Mouse (Mus musculus): ENCODE data around the gene Smg9. TPM values are rescaled to one million over a fixed set of nuclear protein-coding genes. Genes with fewer than 3 reads are reported as not detected.
"Not testable (repeated sequence)": the region's sequence is repeated elsewhere in the genome, so short reads cannot be mapped to it uniquely, and the experiment has no call there.

Gene Smg9
- total RNA-seq, 2 experiments from 2014 or later, result 9.2 to 9.5 TPM

DNA sequence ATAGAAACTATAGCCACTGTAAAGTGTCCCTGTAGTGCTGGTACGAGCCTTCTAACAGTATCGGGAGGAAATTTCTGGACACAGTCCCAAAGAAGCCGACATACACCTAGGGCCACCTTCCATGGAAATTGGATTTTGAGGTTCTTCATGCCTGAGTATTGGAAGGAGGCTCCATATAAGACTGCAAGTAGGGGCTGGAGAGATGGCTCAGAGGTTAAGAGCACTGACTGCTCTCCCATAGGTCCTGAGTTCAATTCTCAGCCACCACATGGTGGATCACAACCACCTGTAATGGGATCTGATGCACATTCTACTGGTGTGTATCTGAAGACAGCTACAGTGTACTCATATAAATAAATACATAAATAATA is 648 bp downstream of the Smg9 start:
- no peak for DNase-seq
- intact Hi-C loops (cut with DNase I; ENCODE audit: low total_unique reads), result no loop called here

DNA sequence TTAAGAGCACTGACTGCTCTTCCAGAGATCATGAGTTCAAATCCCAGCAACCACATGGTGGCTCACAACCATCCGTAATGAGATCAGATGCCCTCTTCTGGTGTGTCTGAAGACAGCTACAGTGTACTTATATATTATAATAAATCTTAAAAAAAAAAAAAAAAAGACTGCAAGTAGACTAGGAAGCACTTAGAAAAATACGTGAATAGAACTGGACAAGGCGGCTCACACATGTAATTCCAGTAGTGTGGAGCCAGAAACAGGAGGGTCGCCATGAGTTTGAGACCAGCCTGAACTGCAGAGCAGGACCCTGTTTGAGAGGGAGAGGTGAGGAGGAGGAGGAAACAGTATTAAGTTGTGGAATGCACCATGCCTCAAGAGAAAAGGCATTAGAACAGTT is 1.1 kb downstream of the Smg9 start:
- DNase-seq; intact Hi-C loops (cut with DNase I; ENCODE audit: low total_unique reads): not testable (repeated sequence)

DNA sequence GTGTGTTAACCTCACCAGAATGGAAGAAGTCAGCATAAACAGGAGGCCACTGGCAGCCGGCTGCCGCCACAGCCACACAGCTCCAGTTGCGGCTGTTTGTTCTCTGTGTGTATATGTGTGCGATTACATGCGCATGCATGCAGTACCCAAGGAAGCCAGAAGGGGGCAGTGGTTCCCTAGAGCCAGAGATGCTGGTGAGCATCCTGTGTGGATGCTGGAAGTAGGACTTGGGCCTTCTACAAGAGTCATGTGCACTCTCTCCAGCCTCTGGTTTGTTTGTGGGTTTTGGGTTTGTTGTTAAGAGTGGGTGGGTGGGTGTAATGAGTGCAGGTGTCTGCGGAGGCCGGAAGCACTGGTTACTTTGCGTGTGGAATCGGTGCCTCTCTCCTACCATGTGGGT is 3.4 kb downstream of the Smg9 start:
- intact Hi-C loops (cut with DNase I; ENCODE audit: low total_unique reads), result no loop called here
- no peak for DNase-seq

DNA sequence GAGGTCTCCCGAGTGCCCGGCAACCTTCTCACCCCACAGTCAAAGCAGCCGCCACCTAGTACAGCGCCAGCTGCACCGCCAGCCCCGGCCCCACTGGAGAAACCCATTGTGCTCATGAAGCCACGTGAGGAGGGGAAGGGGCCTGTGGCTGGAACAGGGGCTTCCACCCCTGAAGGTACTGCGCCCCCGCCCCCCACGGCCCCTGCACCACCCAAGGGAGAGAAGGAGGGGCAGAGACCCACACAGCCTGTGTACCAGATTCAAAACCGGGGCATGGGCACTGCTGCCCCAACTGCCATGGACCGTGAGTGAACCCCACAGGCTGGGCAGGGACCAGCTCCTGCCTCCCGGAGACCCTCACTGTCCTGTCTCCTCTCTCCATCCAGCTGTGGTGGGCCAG is 6.2 kb downstream of the Smg9 start:
- no peak for DNase-seq
- intact Hi-C loops (cut with DNase I; ENCODE audit: low total_unique reads), result loop anchor here (5.0 kb wide), 1 partner anchor 38 kb away; no protein-coding TSS in a partner anchor

DNA sequence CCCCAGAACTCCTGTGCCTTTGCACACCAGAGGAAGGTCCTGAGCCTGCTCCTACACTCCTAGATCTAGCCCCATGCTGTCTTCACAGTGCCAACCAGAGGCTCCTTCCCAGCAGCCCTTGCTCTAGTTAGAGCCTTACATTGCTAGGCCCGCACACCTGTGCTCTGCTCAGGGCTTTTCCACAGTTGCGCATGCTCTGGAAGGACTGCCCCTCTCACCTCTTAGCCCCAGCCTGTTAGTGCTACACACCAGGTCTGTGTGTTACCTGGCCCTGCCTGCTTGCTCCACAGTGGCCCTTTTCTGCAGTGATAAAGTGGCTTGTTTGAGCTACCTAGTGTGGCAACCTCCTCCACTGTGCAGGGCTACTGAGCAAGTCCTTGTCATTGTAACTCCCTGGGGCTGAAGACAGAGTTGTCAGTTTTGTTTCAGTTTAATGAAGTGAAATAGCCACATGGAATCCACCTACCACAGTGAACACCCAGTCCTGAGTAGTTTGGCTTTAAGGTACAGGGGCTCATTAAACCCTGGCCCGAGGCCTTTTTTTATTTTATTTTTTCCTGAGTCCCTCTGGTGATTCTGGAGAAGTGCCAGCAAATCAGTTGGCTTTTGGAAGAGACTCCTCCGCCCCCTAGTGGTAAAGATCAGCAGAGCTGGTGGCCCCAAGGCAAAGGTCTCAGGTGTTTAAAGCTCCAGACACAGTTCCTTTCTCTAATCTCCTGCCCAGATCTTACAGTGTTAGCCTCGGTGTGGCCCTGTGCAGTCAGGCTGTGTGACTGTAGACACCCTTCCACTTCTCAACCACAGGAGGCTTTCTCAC is 7.3 kb downstream of the Smg9 start:
- peak; percentile 55 for DNase-seq
- intact Hi-C loops (cut with DNase I; ENCODE audit: low total_unique reads), result loop anchor here (5.0 kb wide), 1 partner anchor 39 kb away; no protein-coding TSS in a partner anchor

DNA sequence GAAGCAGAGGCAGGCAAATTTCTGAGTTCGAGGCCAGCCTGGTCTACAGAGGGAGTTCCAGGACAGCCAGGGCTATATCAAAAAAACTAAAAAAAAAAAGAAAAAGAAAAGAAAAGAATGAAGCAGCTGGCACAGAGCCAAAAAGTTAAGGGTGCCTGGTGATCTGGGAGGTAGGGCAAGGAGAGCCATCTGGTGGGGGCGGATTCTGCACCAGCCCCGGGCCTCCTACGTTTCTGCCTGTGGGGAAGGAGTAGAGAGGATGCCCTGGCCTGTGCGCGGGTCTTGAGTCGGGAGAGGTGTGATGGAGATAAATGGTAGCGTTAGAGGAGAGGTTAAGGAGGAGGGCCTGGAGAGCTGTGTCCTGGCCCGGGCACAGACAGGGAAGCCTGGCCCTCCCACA is 8.8 kb downstream of the Smg9 start:
- intact Hi-C loops (cut with DNase I; ENCODE audit: low total_unique reads), result loop anchor here (5.0 kb wide), 1 partner anchor 41 kb away; no protein-coding TSS in a partner anchor
- no peak for DNase-seq

DNA sequence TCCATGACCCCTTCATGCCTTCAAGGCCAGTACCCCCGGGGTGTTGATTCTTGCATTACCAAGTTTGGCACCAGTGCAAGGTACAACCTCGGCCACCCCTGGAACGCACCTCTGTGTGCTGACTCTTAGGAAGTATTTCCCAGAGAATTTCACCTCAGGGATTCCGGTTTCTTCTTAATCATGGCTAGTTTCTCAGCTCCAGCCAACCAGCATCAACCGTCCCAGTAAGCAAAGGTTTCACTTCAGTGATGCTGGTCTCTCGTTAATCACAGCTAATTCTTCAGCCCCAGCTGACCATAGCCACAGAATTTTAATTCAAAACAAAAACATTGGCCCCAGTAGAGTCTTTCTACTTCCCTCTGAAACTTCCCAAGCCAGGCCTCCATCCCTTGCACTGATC is 10.7 kb downstream of the Smg9 start:
- intact Hi-C loops (cut with DNase I; ENCODE audit: low total_unique reads), result no loop called here

DNA sequence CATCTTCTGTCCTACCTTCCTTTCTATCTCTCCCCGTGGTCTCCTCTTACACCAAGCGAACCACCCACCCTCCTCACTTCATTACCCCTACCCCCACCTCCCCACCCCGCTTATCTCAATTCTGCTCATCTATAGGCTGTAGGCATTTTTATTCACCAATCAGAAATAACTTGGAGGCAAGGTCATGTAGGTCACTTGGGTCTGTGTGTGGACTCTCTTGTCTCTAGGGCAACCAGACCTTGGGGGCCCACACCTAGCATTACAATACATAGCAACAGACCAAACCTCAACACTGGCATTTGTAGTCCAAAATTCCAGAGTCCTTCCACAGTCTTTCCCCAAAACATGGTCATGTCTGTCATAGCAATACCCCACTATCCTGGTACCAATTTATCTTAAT is 11.4 kb downstream of the Smg9 start:
- DNase-seq, result no peak
- intact Hi-C loops (cut with DNase I; ENCODE audit: low total_unique reads), result no loop called here

More for the DNA sequence above, 10.7 kb downstream of the Smg9 start:
- DNase-seq, result no peak

DNA sequence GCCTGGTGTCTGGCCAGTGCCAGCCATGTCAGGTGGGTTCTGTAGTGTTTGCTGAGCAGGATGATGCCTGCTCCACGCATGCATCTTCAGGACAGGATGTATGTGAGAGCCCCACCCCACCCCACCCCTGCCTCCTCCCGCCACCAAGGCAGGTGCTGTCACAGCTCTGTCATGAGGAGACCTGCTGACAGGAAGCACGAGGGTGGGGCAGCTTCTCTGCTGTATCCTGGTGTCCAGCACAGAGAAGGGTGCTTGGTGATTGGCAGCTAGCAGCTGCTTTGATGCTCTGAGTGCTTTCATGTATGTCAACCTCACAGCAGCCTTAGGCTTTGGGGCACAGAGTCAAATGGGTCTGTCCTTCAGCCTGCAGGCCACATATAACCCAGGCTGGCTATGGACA is 14.2 kb downstream of the Smg9 start:
- no peak for DNase-seq
- intact Hi-C loops (cut with DNase I; ENCODE audit: low total_unique reads), result no loop called here

DNA sequence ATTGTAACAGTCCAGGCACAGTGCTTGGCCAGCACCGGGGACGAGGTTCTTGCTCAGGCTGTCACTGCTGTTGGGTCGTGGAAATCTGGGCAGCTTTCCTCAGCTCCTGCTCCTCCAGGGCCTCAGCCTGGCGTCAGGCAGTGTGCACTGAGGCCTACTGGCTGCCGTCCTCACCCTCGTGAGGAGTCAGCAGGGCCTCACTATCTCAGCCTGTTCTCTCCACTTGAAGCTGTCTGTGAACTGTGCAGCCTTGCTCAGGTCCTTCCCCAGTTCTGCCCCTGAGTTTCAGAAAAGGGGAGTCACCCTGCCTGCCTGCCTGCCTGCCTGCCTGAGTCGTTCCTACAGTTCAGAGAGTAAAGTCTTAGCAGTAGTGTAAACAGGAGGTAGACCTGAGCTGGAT is 15.8 kb downstream of the Smg9 start:
- no peak for DNase-seq
- intact Hi-C loops (cut with DNase I; ENCODE audit: low total_unique reads), result no loop called here

DNA sequence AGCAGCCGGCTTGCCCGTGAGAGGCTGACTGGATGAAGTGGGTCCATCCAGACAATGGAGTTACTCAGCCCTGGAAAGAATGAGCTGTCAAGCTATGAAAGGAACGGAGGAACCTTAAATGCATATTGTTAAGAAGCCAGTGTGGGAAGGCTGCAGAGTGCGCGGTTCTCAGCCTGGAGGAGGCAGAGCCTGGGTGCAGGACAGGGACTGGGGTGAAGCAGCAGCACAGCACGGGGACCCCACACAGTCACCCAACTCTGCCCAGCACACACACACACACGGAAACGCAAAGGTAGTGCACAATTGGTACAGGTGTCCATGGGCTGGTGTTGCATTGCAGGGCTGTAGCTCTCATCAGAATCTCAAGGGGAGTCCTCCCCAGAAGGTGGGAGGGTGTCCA is 20.2 kb downstream of the Smg9 start:
- intact Hi-C loops (cut with DNase I; ENCODE audit: low total_unique reads), result no loop called here
- no peak for DNase-seq

DNA sequence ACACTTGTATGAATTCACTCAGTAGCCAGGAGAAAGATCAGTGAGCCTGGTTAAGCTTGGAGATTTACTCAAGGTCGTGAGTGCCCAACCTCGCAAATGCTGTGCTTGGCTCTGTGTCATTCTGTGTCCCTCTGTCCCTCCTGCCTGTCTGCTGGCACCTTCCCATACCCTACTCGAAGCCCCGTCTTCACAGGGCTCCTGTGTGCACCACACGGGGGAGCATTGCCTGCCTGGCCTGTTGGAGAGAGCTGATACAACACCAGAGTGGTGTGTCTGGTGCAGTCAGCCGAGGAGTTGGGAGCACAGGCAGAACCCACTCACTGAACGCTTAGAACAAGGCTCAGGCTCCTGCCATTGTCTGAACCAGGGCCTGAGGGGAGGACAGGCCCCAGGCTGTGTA is 22.2 kb downstream of the Smg9 start:
- intact Hi-C loops (cut with DNase I; ENCODE audit: low total_unique reads), result no loop called here
- no peak for DNase-seq

DNA sequence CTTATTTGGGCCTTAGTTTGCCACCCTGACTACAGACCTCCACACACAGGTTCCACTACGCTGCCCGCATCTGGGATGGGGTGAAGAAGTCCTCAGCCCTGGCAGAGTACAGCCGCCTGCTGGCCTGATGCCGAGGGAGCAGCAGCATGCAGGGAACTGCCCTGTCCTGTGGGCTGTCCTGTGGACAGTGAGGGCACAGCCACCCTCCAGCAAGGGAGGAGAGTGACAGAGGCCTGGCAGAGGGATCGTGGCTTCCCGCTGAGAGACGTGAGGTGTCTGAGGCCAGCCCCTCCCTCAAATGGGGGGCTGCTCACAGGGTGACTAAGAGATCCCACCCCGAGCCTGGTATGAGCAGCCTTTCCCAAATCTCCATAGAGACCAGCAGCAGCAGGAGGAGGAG is 22.8 kb downstream of the Smg9 start:
- no peak for DNase-seq
- intact Hi-C loops (cut with DNase I; ENCODE audit: low total_unique reads), result no loop called here

DNA sequence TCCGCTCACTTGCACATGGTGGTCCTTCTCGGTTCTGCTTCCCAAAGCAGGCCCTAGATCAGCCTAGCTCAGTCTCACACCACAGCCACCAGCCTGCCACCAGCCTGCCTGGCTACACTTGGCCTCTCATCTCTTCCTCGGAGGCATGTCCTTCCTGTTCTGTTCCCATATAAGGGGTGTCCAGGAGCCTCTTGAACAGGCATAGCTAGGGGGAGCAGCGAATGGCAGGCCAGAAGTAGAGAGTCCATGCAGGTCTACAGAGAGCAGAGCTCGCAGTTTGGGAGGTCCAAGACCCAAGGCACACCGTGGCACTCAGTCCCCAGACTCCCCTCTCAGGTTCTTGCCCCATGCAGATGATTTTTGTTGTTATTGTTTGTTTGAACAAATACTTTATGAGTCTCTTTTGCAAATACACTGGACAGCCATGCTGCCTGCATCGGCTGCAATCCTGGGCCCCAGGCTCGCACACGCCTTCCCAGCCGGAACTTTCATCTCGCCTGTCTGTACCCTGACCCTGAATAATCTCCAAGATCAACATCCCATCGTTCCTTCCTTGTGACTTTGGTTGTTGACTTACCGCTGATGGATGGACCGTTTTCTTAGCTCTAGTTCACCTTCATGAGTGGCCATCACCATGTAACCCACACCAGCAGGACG is 23.8 kb downstream of the Smg9 start:
- intact Hi-C loops (cut with DNase I; ENCODE audit: low total_unique reads), result no loop called here
- DNase-seq, result no peak

DNA sequence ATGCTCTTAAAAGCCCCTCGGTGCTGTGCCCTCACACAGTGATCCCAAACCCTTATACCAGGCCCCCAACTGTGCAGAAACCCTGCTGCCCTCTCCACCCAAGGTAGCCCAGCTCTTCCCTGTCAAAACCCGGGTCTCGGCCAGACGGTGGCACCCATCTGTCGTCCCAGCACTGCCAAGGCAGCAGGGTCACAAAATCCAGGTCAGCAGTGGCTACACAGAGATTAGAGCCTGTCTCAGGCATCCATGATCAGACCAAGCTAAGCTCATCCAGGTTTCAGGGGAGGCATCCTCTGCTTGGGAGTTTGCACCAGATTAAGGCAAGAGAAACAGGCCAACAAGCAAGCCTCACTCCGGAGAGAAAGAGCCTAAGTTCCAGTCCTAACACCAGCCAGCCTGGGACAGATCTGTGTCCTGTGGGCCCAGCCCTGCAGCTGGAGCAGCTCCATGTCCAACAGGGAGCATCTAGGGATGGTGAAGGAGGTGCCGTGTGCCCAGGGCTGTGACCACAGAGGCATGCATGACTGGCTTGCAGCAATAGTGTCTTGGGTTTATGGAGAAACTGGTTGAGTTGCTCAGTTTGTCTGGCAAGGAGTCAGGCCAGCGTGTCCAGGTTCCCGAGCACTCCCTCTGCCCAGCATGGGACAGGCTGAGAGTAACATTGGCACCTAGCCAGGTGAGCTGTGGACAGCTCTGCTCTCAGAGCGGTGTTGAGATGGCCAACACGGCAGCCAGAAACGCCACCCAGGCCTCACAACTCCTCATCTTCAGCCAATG is 24.7 kb downstream of the Smg9 start:
- peak; percentile 46 for DNase-seq
- intact Hi-C loops (cut with DNase I; ENCODE audit: low total_unique reads), result no loop called here

DNA sequence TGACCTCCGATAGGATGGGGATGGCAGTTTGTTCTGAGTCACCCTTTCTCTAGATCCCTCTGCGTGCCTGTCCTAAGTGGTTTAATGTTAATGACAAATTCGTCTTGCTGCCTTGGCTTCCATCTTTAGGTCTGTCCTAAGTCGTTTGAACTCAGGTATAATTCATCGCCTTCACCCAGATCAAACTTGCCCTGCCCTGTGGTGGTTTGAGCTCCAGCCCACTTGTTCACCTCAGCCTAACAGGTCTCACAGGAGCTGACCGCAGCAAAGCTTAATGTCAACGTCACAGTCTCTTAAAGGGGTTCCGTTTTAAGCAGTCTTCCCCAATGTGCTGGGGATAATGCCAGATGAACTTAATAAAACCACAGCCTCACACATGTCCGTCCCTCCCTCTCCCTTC is 26.5 kb downstream of the Smg9 start:
- intact Hi-C loops (cut with DNase I; ENCODE audit: low total_unique reads), result no loop called here
- DNase-seq, result no peak

DNA sequence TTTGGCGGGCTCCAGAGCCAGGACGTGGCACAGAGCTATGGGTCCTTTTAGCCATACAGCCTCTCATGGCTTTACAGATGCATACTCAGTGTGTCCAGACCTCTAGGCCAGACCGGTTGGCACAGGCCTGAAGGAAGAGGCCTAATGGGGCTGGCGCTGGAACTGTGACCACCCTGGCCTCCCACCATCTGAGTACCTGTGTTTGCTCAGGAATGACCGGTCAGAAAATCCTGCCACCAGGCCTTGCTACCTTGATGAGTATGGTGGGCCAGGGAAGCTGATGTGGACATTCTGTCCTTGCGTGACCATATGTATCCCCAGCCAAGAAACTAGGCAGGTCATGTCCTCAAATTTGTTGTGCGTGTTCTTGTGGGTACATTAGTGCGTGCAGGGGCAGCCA is 27.7 kb downstream of the Smg9 start:
- intact Hi-C loops (cut with DNase I; ENCODE audit: low total_unique reads), result no loop called here
- no peak for DNase-seq

DNA sequence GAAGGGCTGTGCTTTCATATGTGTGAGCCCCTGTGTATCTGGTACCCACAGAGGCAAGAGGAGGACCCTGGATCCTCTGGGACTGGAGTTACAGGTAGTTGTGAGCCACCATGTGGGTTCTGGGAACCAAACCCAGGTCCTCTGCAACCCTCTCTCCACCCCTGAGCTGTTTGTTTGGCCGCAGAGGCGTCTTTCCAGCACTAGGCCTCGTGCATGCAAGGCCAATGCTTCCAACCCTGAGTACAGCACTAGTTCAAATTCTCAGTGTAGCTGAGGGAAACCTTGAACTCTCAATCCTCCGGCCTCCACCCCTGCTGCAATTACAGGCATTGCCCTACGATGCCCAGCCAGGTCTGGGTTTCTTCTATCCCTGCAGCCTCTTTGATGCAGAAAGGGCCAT is 29.3 kb downstream of the Smg9 start:
- intact Hi-C loops (cut with DNase I; ENCODE audit: low total_unique reads), result no loop called here
- no peak for DNase-seq

DNA sequence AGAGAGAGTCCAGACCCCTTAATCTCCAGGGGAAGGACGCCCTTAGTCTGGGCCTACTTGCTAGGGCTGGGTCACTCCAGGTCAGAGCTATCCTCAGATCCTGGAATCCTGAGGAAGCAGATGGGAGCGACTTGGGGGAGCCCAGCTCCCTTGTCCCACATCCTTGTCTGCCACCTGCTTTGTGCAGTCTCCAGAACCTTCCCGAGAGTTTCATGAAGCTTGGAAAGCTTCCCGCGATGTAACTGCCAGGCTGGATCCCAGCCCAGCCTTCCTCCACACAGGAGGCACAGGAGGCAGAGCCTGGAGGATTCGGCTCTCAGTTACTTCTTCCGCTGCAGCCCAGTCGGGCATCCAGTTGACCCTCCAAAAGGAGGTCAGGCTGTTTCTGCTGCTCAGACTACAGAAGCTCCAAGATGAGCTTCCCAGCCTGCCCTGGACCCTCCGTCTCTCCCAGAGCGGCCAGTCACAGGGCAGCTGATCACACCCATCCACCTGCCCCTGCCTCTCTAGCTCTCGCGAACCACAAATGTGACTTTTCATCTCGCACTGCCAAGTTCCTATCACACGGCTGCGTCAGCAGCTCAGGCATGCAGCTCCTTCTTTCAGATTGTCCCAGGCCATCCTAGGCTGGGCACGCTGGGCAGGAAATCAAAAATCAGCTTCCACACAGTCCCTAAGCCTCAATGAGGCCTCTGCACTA is 30.1 kb downstream of the Smg9 start:
- peak; percentile 50 for DNase-seq
- intact Hi-C loops (cut with DNase I; ENCODE audit: low total_unique reads), result no loop called here

Measured in gastrocnemius, postnatal 14 days (tissue).